8 mouse cellular contexts compared by ENCODE assay signal in genomic region chr17:36157782-36158181, GRCm38 (mm10). TPM values are rescaled to one million over a fixed set of nuclear protein-coding genes. Genes with fewer than 3 reads are reported as not detected.
DNase-seq lines count a peak whose midpoint lies in the region; ATAC-seq and TF ChIP-seq lines count a peak whose summit lies in the region.
"Not testable (repeated sequence)": the region's sequence is repeated elsewhere in the genome, so short reads cannot be mapped to it uniquely, and the experiment has no call there.
"Had no signal": no experiment of that assay in that cellular context is flagged by ENCODE, and none has a peak within 500 bp of the region (broad histone marks: within the 10 kb centered on the region; RNA-seq: fewer than 3 reads in every experiment).

No protein-coding gene starts in this region.

- peaks cover 34% of the 10 kb centered on the region for H3K27me3 ChIP-seq in forebrain, embryonic 11.5 days (ENCODE audit: control insufficient read depth, insufficient read depth, low read length)
- peaks cover 68% of the 10 kb centered on the region for H3K27me3 ChIP-seq in heart, embryonic 14.5 days (ENCODE audit: control insufficient read depth, insufficient read depth, low read length)
- H3K27me3 ChIP-seq in intestine, embryonic 16.5 days (replicated peaks; ENCODE audit: control insufficient read depth, insufficient read depth, low read length), result peaks cover 40% of the 10 kb centered on the region
- peaks cover 75% of the 10 kb centered on the region for H3K27me3 ChIP-seq in limb, embryonic 15.5 days
- peaks cover 82% of the 10 kb centered on the region for H3K27me3 ChIP-seq in midbrain, embryonic 12.5 days
- H3K27me3 ChIP-seq in splenic B cell, adult 2 months (ENCODE audit: control insufficient read depth, insufficient read depth, low read length, poor library complexity, severe bottlenecking), result not testable (repeated sequence)

- H3K9ac ChIP-seq in forebrain, embryonic 11.5 days (ENCODE audit: low read length); heart, embryonic 14.5 days (ENCODE audit: low read length); limb, embryonic 15.5 days; midbrain, embryonic 12.5 days (replicated peaks): not testable (repeated sequence)
- H3K9ac ChIP-seq in intestine, embryonic 16.5 days (ENCODE audit: low read depth, low read length), result peak overlapping the region; percentile 48; the same call in 1 of the 2 replicates

- not testable (repeated sequence) for H3K27ac ChIP-seq in forebrain, embryonic 11.5 days (ENCODE audit: low read depth, low read length); heart, embryonic 14.5 days (replicated peaks in 1 of 2; ENCODE audit: control insufficient read depth in 1 of 2, insufficient read depth in 1 of 2, low read depth in 2 of 2, low read length in 2 of 2); intestine, embryonic 16.5 days (ENCODE audit: low read length); limb, embryonic 15.5 days; midbrain, embryonic 12.5 days (replicated peaks)

- DNase-seq in brain, embryonic 14.5 days (ENCODE audit: low read depth), result peak; percentile 19
- DNase-seq in forebrain, embryonic 11.5 days (ENCODE audit: low spot score), result peak; percentile 64
- peak; percentile 29 for DNase-seq in splenic B cell, adult 2 months (ENCODE audit: low read depth, low spot score)

- H3K9me3 ChIP-seq in forebrain, embryonic 11.5 days (ENCODE audit: control insufficient read depth, low read length); heart, embryonic 14.5 days (ENCODE audit: control insufficient read depth, low read length); intestine, embryonic 16.5 days (ENCODE audit: control insufficient read depth, low read length); limb, embryonic 15.5 days; midbrain, embryonic 12.5 days: not testable (repeated sequence)

- not testable (repeated sequence) for TF ChIP-seq POLR2A in brain, embryonic 14.5 days (IDR thresholded peaks at IDR 0.05; ENCODE audit: borderline replicate concordance, extremely low read depth, insufficient read depth, insufficient read length, poor library complexity, severe bottlenecking)

- WGBS in forebrain, embryonic 11.5 days, result 0% methylated on average over 36 of the region's 36 CpGs
- under 1% methylated on average over 36 of the region's 36 CpGs for WGBS in heart, embryonic 14.5 days
- WGBS in intestine, embryonic 16.5 days, result under 1% methylated on average over 36 of the region's 36 CpGs
- WGBS in limb, embryonic 15.5 days, result under 1% methylated on average over 36 of the region's 36 CpGs
- WGBS in midbrain, embryonic 12.5 days, result under 1% methylated on average over 34 of the region's 36 CpGs

- peak overlapping the region; percentile 21 for H3K4me3 ChIP-seq in forebrain, embryonic 11.5 days (ENCODE audit: low read depth, low read length)
- H3K4me3 ChIP-seq in heart, embryonic 14.5 days (ENCODE audit: control insufficient read depth in 1 of 2, insufficient read depth in 1 of 2, low read depth in 1 of 2, low read length in 2 of 2), result peak overlapping the region; percentile 31 to 40
- H3K4me3 ChIP-seq in intestine, embryonic 16.5 days (ENCODE audit: low read length), result peak overlapping the region; percentile 35
- peak overlapping the region; percentile 34 for H3K4me3 ChIP-seq in limb, embryonic 15.5 days
- H3K4me3 ChIP-seq in midbrain, embryonic 12.5 days, result peak overlapping the region; percentile 35

- not testable (repeated sequence) for H3K36me3 ChIP-seq in forebrain, embryonic 11.5 days (ENCODE audit: control insufficient read depth, insufficient read depth, low read length); heart, embryonic 14.5 days (ENCODE audit: control insufficient read depth, insufficient read depth, low read length); intestine, embryonic 16.5 days (ENCODE audit: control insufficient read depth, insufficient read depth, low read length); limb, embryonic 15.5 days; midbrain, embryonic 12.5 days; splenic B cell, adult 2 months (ENCODE audit: control insufficient read depth, insufficient read depth, low read length, poor library complexity, severe bottlenecking)

- H3K4me1 ChIP-seq in forebrain, embryonic 11.5 days (replicated peaks; ENCODE audit: control insufficient read depth, insufficient read depth, low read length); heart, embryonic 14.5 days (ENCODE audit: control insufficient read depth in 2 of 2, insufficient read depth in 2 of 2, low read length in 2 of 2); intestine, embryonic 16.5 days (ENCODE audit: control insufficient read depth, insufficient read depth, low read length); midbrain, embryonic 12.5 days: not testable (repeated sequence)
- peaks cover 13% of the 10 kb centered on the region for H3K4me1 ChIP-seq in limb, embryonic 15.5 days

- ATAC-seq in forebrain, embryonic 11.5 days (replicated peaks; ENCODE audit: low FRiP score), result 0 out of 2 replicates have a peak, but pooled peaks have one; percentile 46
- not testable (repeated sequence) for ATAC-seq in heart, embryonic 14.5 days (ENCODE audit: insufficient number of reproducible peaks, insufficient read depth, low FRiP score, low read depth); intestine, embryonic 16.5 days; limb, embryonic 15.5 days (ENCODE audit: insufficient number of reproducible peaks, low FRiP score, low TSS enrichment, low read depth); midbrain, embryonic 12.5 days (ENCODE audit: low FRiP score, low read depth)

- peak overlapping the region; percentile 46; the same call in 1 of the 2 replicates for H3K4me2 ChIP-seq in forebrain, embryonic 11.5 days (ENCODE audit: low read depth, low read length, severe bottlenecking)
- peak overlapping the region; percentile 64 for H3K4me2 ChIP-seq in heart, embryonic 14.5 days (ENCODE audit: low read length)
- peak overlapping the region; percentile 56 for H3K4me2 ChIP-seq in intestine, embryonic 16.5 days (ENCODE audit: low read depth, low read length)
- peak overlapping the region; percentile 65 for H3K4me2 ChIP-seq in limb, embryonic 15.5 days
- H3K4me2 ChIP-seq in midbrain, embryonic 12.5 days (replicated peaks), result peak overlapping the region; percentile 55

- TF ChIP-seq CTCF in brain, embryonic 14.5 days (IDR thresholded peaks at IDR 0.05; ENCODE audit: borderline replicate concordance, extremely low read depth, insufficient read depth, insufficient read length), result not testable (repeated sequence)

RNA-seq across cellular contexts. Expression of gene Gm8909, which starts 10.6 kb away (rescaled TPM):
- 0.16 TPM in 1 of 2 replicates, not detected in the other for polyA plus RNA-seq in brain, embryonic 14.5 days (2012; rRNA removed)
- not detected in 2 replicates for polyA plus RNA-seq in forebrain, embryonic 11.5 days (2014; fragmentation: Nextera tagmentation; extraction: Ambion mirVana)
- polyA plus RNA-seq in heart, embryonic 14.5 days (2014; fragmentation: Nextera tagmentation; extraction: Ambion mirVana), result not detected in 2 replicates
- 1.9 and 3.5 TPM in 2 replicates for polyA plus RNA-seq in intestine, embryonic 16.5 days (2015; fragmentation: Nextera tagmentation; extraction: Ambion mirVana)
- not detected in 2 replicates for polyA plus RNA-seq in limb, embryonic 15.5 days (2015; fragmentation: Nextera tagmentation; extraction: Ambion mirVana)
- not detected in 2 replicates for polyA plus RNA-seq in midbrain, embryonic 12.5 days (2016; fragmentation: Nextera tagmentation; extraction: Ambion mirVana)
- polyA plus RNA-seq: liver, postnatal 0 days had no signal

RNA-seq across cellular contexts. Expression of gene Gm7030, which starts 28.6 kb away (rescaled TPM):
- not detected in 2 replicates for polyA plus RNA-seq in brain, embryonic 14.5 days (2012; rRNA removed)
- not detected in 2 replicates for polyA plus RNA-seq in forebrain, embryonic 11.5 days (2014; fragmentation: Nextera tagmentation; extraction: Ambion mirVana)
- polyA plus RNA-seq in heart, embryonic 14.5 days (2014; fragmentation: Nextera tagmentation; extraction: Ambion mirVana), result not detected in 2 replicates
- 1.4 and 2.1 TPM in 2 replicates for polyA plus RNA-seq in intestine, embryonic 16.5 days (2015; fragmentation: Nextera tagmentation; extraction: Ambion mirVana)
- polyA plus RNA-seq in limb, embryonic 15.5 days (2015; fragmentation: Nextera tagmentation; extraction: Ambion mirVana), result not detected in 2 replicates
- not detected in 2 replicates for polyA plus RNA-seq in midbrain, embryonic 12.5 days (2016; fragmentation: Nextera tagmentation; extraction: Ambion mirVana)
- polyA plus RNA-seq: liver, postnatal 0 days had no signal

RNA-seq across cellular contexts. Expression of gene H2-T3, which starts 32.3 kb away (rescaled TPM):
- not detected in 2 replicates for polyA plus RNA-seq in brain, embryonic 14.5 days (2012; rRNA removed)
- not detected in 2 replicates for polyA plus RNA-seq in forebrain, embryonic 11.5 days (2014; fragmentation: Nextera tagmentation; extraction: Ambion mirVana)
- not detected in 2 replicates for polyA plus RNA-seq in heart, embryonic 14.5 days (2014; fragmentation: Nextera tagmentation; extraction: Ambion mirVana)
- 42.3 and 46.9 TPM in 2 replicates for polyA plus RNA-seq in intestine, embryonic 16.5 days (2015; fragmentation: Nextera tagmentation; extraction: Ambion mirVana)
- not detected in 2 replicates for polyA plus RNA-seq in limb, embryonic 15.5 days (2015; fragmentation: Nextera tagmentation; extraction: Ambion mirVana)
- polyA plus RNA-seq in midbrain, embryonic 12.5 days (2016; fragmentation: Nextera tagmentation; extraction: Ambion mirVana), result not detected in 2 replicates
- polyA plus RNA-seq: liver, postnatal 0 days had no signal

RNA-seq across cellular contexts. Expression of gene Gm19684, which starts 36.3 kb away (rescaled TPM):
- polyA plus RNA-seq in brain, embryonic 14.5 days (2012; rRNA removed), result not detected in 2 replicates
- not detected in 2 replicates for polyA plus RNA-seq in forebrain, embryonic 11.5 days (2014; fragmentation: Nextera tagmentation; extraction: Ambion mirVana)
- polyA plus RNA-seq in heart, embryonic 14.5 days (2014; fragmentation: Nextera tagmentation; extraction: Ambion mirVana), result not detected in 2 replicates
- polyA plus RNA-seq in intestine, embryonic 16.5 days (2015; fragmentation: Nextera tagmentation; extraction: Ambion mirVana), result 0.29 and 0.36 TPM in 2 replicates
- polyA plus RNA-seq in limb, embryonic 15.5 days (2015; fragmentation: Nextera tagmentation; extraction: Ambion mirVana), result not detected in 2 replicates
- polyA plus RNA-seq in midbrain, embryonic 12.5 days (2016; fragmentation: Nextera tagmentation; extraction: Ambion mirVana), result not detected in 2 replicates
- polyA plus RNA-seq: liver, postnatal 0 days had no signal

Comparison
In these comparisons a context has a peak if more than half of its experiments do, and no peak if none do; other contexts are left out.
1. RNA of gene H2-T3, which starts 32.3 kb away (polyA plus RNA-seq): 42.3 to 46.9 TPM in intestine, embryonic 16.5 days; not detected in limb, embryonic 15.5 days, not detected in brain, embryonic 14.5 days, not detected in forebrain, embryonic 11.5 days, not detected in heart, embryonic 14.5 days and not detected in midbrain, embryonic 12.5 days; every median in the first group is over 10 times any median in the second.
2. Peak in every context shown above with its lines, with median percentiles within 50 percentile points of each other: DNase-seq, H3K4me2 ChIP-seq and H3K4me3 ChIP-seq.